Mouse (Mus musculus) left cerebral cortex, postnatal 10 days (tissue): ENCODE results near the gene Lrrc8d. TPM values are rescaled to one million over a fixed set of nuclear protein-coding genes. Genes with fewer than 3 reads are reported as not detected.
A peak's percentile ranks its signal among the peaks of the same experiment; 100 is the strongest.

ENCODE experiments used
- DNase-seq, 2 experiments: peaks; one replicate each; pipeline ENCODE4 v3.0.0; 2021 to 2022; ENCODE audit warnings: low spot score in 2 of 2, mixed read lengths in 1 of 2; ENCODE audit errors: extremely low spot score in 1 of 2
- intact Hi-C: fragments of 180-260 bp; cut with DNase I; formaldehyde crosslinking; loops from one replicate; pipeline ENCODE4 v1.15.1; 2025
- total RNA-seq, 2 experiments: library from RNA; stranded (reverse); gene quantifications; 2 replicates each; pipeline ENCODE4 v1.2.3; 2021

Lrrc8d gene
- total RNA-seq, 2 experiments from 2014 or later: 48.9 to 54.0 TPM

DNA sequence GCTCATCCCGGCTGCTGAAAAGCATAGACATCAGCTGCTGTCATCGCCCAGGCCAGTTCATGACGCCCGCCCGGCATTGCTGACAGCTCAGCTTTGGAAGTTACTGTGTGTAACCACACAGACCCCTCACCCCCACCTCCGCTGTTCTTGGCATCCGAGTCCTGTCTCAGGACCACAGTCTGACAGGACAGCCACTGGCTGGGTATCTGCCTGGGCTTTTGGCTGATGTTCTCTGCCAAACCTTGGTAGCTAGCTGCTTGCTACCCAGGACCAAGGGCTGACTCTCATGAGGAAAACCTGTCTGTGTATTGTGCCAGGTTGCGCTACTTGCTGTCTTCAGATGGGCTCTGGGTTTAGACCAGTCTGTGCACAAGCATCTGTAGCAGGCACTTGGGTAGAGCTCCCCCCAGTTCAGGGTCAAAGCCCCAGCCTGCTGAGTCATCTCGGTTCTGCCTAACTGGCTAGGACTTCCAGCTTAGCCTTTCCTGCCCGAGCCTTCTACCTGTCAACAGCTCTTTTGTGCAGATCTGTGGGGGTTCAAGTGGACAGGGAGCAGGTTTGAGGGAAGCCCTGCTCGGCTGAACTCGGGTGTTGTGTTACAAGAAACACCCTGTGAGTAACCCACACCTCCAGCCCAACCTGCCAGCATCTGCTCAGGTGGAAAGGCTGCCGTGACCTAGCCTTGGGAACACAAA, 93.2 kb downstream of the Lrrc8d start:
- no peak for DNase-seq
- intact Hi-C loops: no loop called here

DNA sequence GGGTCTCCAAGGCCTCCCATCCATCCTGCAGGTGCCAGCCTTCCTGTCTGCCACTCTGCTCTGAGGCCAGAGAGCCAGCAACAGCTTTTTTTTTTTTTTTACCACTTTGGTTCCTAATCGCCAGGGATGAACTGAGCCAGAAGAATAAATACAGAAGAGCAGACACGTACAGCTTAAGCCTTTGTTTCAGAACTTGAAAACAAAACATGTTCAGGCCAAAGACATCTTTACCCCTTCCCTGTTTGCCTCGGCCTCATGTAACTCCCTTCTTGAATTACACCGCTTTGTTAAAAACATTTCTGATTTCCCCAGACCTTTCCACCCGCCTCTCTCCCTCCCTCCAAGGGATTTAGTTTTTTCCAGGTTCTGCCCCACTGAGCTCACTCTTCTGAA, 93.8 kb downstream of the Lrrc8d start:
- DNase-seq: no peak
- intact Hi-C loops: no loop called here

DNA sequence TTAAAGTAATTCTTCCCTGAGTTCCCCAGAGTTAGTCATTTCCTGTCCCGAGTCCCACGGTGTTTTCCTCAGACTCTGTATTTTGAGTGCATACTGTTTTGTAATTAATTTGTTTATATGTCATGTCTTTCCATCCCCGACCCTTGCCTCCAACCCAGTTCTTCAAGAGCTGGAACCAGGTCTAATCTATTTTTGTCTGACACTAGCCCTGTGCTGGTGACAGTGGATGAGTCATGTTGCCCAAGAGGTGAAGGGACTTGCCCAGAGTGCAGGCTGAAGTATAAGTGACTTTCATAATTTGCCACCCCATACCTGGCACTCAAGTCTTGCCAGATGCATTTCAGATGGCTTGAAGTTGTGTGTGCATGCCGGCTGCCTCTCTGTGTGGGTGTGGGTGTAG, 98.7 kb downstream of the Lrrc8d start:
- DNase-seq: no peak
- intact Hi-C loops: no loop called here

DNA sequence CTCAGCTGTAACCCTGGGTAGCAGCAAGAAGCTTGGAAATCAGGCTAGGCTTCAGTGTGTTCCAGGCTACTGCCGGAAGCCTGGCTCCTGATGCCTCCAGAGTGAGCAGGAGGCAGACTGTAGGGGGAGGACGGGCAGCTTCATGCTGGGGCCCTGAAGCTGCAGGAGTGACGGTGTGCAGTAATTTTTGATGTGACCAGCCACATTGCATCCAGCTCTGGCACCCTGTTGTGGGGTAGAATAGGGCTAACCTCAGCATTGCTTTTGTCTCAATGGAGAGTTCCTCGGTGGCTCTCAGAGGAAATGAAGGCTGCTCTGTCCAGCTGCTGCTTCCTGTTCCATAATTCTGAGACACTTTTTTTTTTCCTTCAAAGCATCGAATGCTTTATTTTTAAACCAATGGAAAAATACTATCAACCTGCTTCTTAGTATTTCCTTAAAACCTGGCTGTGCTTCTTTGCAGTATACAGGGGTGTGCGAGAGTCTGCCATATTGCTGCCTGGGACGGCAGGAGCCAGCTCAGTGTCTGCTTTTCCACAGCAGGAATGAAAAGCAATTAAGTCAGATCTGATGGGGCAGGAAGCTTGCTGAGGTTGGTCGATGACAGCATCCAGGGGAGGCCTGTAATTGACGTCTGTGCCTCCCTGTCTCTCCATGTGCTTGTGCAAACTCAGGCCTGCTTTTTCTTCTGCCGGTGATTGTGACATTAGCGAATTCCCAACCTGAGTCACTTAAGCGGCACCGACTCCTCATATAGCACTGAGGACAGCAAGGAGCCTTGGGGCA, 100.3 kb downstream of the Lrrc8d start:
- intact Hi-C loops: no loop called here
- peak in 1 of 2 experiments; percentile 36 for DNase-seq

DNA sequence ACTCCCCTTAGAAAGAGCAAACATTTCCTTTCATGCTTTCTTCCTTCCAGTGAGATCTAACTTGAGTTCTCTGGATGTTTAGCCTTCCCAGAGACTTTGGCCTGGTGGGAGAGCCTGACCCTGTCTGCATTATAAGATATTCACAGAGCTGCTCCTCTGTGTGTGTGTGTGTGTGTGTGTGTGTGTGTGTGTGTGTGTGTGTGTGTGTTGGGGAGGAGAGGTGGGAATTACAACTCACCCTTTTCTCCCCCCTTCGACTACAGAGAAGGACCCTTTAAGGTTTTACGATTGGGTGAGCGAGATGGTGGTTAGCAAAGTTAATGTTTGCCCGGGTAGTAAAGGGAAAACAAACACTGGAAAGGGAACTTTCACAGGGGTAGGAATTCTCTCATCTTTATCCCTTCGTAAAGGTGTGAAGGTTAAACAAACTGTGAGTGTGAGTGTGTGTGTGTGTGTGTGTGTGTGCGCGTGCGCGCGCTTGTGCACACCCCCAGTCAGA, 101.3 kb downstream of the Lrrc8d start:
- intact Hi-C loops: no loop called here
- DNase-seq: no peak

DNA sequence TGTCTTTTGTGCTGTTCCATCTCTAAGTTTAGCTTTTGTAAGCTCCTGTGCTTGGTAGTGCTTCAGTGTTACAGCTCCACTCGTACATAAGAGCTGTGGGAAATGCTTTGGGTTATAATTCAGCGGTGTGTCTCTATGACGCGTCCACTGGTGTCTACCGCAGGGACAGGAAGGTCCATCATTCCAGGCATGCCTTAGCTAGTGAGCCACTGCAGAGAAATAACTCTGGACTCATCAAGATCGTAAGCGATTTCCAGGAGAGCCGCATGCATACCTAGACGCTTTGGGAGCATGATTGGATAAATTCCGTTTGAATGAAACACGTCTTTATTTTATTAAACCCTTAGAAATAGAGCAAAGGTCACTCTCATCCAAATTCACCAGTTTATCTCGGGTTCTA, 106.2 kb downstream of the Lrrc8d start:
- intact Hi-C loops: no loop called here
- DNase-seq: no peak

DNA sequence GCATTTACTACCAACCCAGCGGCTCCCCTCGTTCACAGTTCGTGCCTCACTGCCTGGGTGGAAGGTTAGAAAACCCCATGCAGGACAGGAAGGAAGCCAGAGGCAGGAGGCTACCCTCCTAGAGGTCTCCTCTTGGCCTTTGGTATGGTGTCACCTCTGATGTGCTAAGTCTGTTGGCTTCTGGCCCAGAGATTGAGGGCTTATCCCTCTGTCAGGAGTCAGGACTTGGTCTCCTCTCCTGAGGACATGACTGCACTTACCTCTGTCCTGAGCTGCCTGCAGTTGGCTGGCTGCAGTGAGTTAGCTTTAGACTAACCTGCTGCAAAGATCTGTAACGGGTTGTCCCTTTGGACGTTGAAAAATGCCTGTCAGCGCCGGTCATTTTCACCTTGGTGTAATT, 107.7 kb downstream of the Lrrc8d start:
- intact Hi-C loops: no loop called here

DNA sequence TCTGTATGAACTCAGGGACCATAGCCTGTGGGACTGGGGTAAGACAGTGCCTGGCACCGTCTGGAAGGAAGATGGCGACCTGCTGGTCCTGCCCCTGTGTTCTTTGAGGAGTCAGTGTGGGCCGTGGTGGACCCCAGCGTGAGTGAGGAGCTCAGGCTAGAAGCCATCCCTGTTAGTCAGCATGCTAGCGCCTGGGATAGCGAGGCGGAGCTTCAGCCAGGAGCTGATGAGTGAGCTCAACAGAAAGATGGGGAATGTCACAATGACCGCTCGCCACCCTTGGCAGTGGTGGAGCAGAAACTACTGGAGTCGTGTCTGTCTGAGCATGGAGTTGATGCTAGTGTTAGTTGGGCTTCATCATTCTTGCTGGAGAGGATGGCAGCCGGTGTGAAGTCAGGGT, 109.3 kb downstream of the Lrrc8d start:
- intact Hi-C loops: no loop called here
- no peak for DNase-seq

More for the DNA sequence above, 107.7 kb downstream of the Lrrc8d start:
- no peak for DNase-seq

DNA sequence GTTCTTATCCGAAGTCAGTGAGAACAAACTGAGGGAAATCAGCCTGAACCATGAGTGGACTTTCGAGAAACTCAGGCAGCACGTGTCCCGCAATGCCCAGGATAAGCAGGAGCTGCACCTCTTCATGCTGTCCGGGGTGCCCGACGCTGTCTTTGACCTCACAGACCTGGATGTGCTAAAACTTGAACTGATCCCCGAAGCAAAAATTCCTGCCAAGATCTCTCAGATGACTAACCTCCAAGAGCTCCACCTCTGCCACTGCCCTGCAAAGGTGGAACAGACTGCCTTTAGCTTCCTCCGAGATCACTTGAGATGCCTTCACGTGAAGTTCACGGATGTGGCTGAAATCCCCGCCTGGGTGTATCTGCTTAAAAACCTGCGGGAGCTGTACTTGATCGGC, 113.3 kb downstream of the Lrrc8d start:
- DNase-seq: no peak
- intact Hi-C loops: no loop called here

DNA sequence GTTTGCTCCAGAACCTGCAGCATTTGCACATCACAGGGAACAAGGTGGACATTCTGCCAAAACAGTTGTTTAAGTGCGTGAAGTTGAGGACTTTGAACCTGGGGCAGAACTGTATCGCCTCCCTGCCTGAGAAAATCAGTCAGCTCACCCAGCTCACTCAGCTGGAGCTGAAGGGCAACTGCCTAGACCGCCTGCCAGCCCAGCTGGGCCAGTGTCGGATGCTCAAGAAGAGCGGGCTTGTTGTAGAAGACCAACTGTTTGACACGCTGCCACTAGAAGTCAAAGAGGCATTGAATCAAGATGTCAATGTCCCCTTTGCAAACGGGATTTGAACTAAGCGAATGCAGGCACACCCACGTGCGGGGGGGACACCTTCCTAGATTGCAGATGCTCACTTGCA, 114.2 kb downstream of the Lrrc8d start:
- intact Hi-C loops: no loop called here
- DNase-seq: no peak

DNA sequence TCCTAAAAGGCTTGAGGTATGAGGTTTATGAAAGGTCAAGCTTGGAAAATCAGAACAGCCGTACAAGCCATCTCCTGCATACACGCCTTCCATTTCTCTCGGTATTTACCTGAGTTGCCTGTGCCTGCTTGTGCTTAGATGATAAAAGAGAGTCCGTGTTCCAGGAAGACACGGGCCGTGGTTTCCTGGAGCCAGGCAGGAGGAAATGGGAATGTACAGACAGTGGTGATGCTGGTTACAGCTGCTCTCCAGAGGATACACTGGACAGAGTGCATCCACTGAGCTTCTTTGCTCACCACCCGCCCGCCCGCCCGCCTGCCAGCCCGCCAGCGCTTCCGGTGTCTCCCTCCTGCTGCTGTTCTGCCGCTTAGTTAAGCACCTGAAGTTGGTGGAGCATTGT, 116.3 kb downstream of the Lrrc8d start:
- no peak for DNase-seq
- intact Hi-C loops: no loop called here

DNA sequence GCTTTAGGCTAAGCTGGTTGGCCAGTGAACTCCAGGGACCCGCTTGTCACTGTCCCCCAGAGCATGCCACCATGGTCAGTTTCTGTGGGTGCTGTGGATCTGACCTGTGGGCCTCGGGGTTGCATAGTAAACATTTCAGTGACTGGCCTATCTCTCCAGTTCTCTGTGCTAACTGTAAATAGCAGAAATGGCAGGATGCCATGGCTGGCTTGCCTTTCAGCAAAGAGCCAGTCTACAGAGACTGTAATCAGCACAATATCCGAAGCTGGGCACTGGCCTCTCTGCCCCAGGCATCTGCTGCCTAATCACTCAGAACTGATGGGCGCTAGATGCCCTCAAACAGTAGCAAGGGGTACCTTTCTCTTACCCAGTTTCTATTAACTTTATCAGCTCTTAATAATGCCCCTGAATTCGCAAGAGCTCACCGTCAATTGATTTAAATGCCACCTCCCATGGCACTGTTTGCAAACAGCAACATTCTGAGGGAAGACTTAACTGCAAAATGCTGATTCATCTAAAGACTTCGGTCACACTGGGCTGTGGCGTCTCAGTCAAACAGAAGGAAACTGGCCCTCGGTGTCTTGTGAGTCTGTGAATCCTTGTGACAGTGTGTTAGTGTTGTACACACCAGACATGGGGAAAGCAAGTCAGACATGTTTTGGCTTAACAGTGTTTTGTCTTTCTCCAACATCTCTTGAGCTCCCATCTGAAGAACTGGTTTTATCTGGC, 117.6 kb downstream of the Lrrc8d start:
- no peak for DNase-seq
- intact Hi-C loops: no loop called here

DNA sequence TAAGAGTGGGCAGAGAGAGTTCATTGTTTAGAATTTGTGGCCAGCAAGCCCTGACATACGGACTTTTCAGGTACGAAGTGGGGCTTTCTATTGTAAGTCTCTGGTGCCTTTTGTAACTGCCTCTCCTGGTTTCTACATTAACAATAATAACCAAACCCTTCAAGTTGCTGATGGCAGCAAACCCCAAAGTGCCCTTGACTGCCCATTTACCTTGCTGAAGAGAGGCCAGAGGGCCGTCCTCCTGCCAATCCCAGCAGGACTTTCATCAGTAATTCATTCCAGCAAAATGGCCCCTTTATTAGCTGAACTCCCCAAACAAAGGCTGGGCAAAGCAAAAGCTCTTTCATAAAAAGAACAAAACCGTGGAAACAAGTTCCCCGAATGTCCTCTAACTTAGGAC, 118.6 kb downstream of the Lrrc8d start:
- DNase-seq: no peak
- intact Hi-C loops: no loop called here

DNA sequence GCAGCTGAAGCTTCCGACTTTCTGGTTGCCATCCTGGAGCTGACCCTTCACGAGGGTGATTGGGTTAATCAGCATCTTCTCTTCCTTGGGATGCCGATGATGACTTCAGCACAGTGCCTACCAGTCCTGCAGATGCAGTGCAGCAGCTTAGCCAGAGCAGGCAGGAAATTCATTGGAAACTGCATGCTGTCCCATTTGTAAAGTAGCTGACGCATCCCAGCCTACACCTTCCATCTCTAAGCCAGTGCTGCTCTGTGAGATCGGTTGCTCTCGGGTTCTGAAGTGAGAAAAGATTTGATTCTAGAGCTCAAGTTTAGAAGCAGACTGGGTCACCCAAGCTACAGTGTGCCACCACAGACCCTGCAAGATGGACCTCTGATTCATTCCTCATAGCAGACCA, 121.6 kb downstream of the Lrrc8d start:
- DNase-seq: no peak
- intact Hi-C loops: no loop called here

DNA sequence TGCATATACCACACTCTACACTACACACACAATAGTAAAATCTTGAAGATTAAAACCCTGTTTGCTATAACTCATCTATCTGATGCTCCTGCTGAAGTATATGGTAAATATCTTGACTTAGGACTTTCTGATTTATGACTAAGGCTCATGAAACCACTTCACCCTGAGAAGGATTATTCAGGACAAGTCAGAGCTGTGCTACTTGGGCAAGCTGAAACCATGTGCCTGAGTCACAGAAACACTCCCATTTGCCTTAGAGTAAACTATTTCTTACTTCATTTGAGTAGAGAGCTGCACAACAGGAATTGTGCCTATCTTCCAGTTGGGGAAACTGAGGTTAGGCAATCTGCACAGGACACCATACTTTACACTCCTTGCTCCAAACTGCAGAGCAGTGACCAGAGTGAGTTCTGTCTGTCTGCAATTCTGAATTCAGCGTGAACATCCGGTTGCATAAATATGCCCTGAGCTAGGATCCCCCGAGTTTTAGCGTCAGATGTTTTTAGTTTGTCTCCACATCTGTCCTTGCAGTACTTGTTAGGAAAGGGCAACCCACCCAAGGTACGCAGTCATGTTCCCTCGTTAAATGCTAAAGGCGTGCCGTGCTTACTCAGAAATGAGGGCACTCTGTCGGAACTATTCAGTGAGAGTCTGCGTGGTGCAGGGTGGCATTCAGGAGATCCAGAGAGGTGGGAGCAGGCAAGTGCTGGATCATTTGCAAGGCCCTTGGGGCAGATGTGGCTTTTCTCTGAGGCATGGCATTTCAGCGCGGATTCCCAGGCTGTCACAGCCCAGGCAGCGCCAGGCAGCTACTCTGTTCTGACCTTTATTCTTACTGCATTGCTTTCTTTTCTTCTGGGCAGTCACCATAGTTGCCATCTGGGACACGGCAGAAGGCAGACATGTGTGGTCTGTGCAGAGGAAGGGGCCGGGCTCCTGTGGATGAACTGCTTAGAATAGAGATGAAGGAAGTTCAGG, 123.0 kb downstream of the Lrrc8d start:
- DNase-seq: no peak
- intact Hi-C loops: no loop called here

DNA sequence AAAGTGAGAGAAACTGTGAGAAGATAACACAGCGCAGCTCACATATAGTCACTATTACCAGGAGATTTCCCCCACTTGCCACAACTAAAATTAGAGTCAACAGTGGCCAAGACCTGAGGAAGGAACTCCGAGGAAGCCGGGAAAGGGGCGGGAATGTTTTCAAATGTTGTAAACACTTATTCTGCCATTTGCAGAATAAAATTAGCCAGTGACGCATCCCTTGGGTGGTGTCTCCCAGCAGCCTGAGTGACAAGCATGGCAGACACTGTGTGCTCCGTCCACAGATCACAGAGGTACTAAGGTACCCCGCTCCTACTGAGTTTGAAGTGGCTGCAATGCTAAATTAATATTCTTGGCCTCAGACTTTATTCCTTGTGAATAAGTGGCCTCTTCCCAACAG, 124.5 kb downstream of the Lrrc8d start:
- intact Hi-C loops: no loop called here
- peak in 1 of 2 experiments; percentile 61 for DNase-seq

DNA sequence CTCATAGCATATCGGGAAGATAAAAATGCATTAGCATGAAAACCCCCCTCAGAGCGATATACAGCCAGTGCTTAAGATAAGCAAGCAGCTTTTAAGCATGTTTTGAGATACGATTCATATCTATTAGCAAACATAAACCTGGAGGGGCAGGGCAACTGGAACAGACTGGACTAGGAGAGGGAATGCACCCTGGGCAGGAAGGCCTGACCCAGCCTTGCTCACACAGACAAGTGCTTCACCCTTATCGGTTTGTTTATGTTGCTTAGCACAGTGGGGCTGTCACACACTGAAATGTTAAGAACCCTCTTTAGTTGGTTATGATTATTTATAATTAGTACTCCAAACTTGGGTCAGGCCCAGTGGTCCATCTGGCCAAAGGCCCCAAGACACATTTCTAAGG, 125.1 kb downstream of the Lrrc8d start:
- intact Hi-C loops: no loop called here
- no peak for DNase-seq

DNA sequence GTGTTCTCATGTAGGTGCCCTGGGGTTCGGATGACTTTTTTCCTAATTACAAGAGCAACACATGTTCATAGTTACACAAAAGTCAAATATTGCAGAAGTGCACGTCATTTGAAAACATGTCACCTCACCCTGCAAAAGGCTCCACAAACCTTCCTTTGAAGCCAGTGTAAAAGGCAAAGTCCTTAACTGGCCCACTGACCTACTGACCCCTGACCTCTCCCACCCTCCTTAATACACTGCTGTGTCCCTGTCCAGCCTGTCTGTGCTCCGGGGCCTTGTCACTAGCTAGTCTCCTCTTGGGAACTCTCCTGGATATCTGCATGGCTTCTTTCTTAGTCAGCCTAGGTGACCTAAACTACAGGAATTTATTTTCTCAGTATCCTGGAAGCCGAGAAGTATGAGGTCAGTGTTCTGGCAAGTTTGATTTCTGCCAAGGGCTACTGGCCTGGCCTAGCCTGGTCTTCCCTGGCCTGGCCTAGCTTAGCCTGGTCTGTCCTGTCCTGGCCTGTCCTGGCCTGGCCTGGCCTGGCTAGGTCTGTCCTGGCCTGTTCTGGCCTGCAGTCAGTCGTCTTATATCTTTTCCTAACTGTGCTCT, 127.2 kb downstream of the Lrrc8d start:
- DNase-seq: no peak
- intact Hi-C loops: no loop called here
